ENCODE assay signal across 1 mouse cellular context in the genomic region with DNA sequence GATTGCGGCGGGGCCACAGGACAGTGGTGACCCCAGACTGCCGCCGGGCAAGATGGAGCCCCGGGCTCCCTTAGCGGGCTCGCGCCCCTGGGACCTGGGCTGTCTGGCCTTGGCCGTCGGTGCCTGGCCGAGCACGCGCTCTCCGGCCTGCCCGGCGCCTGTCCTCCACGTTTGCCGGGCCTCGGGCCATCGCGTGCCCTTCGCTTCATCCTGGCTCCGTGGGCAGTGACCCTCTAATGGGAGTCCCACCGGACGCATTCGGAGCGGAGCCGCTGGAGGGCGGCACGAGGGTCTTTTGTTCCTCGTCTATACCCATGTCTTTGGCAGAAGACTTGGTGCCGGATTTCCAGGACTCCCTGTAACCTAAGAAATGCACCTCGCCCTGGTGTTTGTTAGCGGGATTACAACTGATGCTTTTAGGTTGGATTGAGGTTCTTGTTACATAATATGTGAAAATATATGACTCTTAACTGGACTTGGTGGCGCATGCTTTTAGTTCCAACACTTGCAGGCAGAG.
TF ChIP-seq lines count a peak whose summit lies in the region.

No protein-coding gene starts in this region.

TF ChIP-seq in CH12.LX, 34 proteins besides CTCF, POLR2A, EP300 and RAD21 (continued from another document):
- TF ChIP-seq IRF4 (IDR thresholded peaks at IDR 0.05; ENCODE audit: low read depth, low read length) (peak; percentile 20; the same call in 1 of the 2 replicates), NRF1 (IDR thresholded peaks at IDR 0.05; ENCODE audit: low read depth, low read length) (0 out of 2 replicates have a peak, but pooled peaks have one; percentile 20), MAX (IDR thresholded peaks at IDR 0.05; ENCODE audit: low read length) (peak; percentile 67), SIN3A (IDR thresholded peaks at IDR 0.05; ENCODE audit: low read length) (peak; percentile 76), ETS1 (conservative IDR thresholded peaks at IDR 0.05; ENCODE audit: low read depth, low read length) (0 out of 2 replicates have a peak, but pooled peaks have one; percentile 19), MXI1 (IDR thresholded peaks at IDR 0.05; ENCODE audit: low read depth, low read length) (peak; percentile 64), MAZ (IDR thresholded peaks at IDR 0.05; ENCODE audit: low read depth, low read length) (no peak), RCOR1 (conservative IDR thresholded peaks at IDR 0.05; ENCODE audit: low read depth, low read length) (no peak), SMC3 (IDR thresholded peaks at IDR 0.05; ENCODE audit: low read depth, low read length) (peak; percentile 9; the same call in 1 of the 2 replicates), ZC3H11A (IDR thresholded peaks at IDR 0.05; ENCODE audit: low read depth, low read length) (no peak), MYC (IDR thresholded peaks at IDR 0.05; ENCODE audit: low read depth, low read length) (peak; percentile 76), MEF2A (IDR thresholded peaks at IDR 0.05; ENCODE audit: borderline replicate concordance, low read depth, low read length) (peak; percentile 52; the same call in 1 of the 2 replicates), ZKSCAN1 (IDR thresholded peaks at IDR 0.05; ENCODE audit: borderline replicate concordance, low read depth, low read length) (no peak), CHD1 (IDR thresholded peaks at IDR 0.05; ENCODE audit: low read depth, low read length) (peak; percentile 65)
